Mouse (Mus musculus): ENCODE measurements around the gene Dsel.

- no peak for TF ChIP-seq CTCF (IDR thresholded peaks at IDR 0.05; ENCODE audit: control insufficient read depth, insufficient read depth, insufficient read length)
- no peak for TF ChIP-seq MAX (IDR thresholded peaks at IDR 0.05)
- no peak for TF ChIP-seq USF1 (IDR thresholded peaks at IDR 0.05; ENCODE audit: low read depth)
- no peak for TF ChIP-seq MYOG (IDR thresholded peaks at IDR 0.05; ENCODE audit: control insufficient read depth, extremely low read depth, insufficient read length)
These were observed at the start of gene Dsel for GRCm38 (mm10) chr1:111864779-111865165.

Measured in C2C12 (cell line).